ENCODE assay signal across 8 mouse cellular contexts in genomic region chr17:34589681-34590101, GRCm38 (mm10). TPM values are rescaled to one million over a fixed set of nuclear protein-coding genes. Genes with fewer than 3 reads are reported as not detected.
DNase-seq lines count a peak whose midpoint lies in the region; ATAC-seq and TF ChIP-seq lines count a peak whose summit lies in the region.

Gpsm3 (plus strand) TSS chr17:34589806.

- peak; percentile 31 for ATAC-seq in granulocyte monocyte progenitor cell, adult 5-6 weeks (replicated peaks; ENCODE audit: poor library complexity, severe bottlenecking)
- no peak for ATAC-seq in intestine, embryonic 15.5 days
- ATAC-seq in lung, embryonic 14.5 days (ENCODE audit: insufficient read depth) = no peak

- H3K4me3 ChIP-seq in intestine, embryonic 15.5 days (replicated peaks) = peak within 1 kb of the TSS; percentile 88; the same call in 1 of the 2 replicates
- H3K4me3 ChIP-seq in lung, embryonic 14.5 days (ENCODE audit: low read depth, low read length) = peak within 1 kb of the TSS; percentile 14

- H3K36me3 ChIP-seq in intestine, embryonic 15.5 days = no peaks in the 10 kb centered on the region
- peaks cover 9% of the 10 kb centered on the region for H3K36me3 ChIP-seq in lung, embryonic 14.5 days (ENCODE audit: insufficient read depth)

- TF ChIP-seq CTCF in lung, embryonic 14.5 days (IDR thresholded peaks at IDR 0.05; ENCODE audit: low read depth) = no peak

- H3K27ac ChIP-seq in intestine, embryonic 15.5 days = peak within 1 kb of the TSS; percentile 97
- peak within 1 kb of the TSS; percentile 98 for H3K27ac ChIP-seq in lung, embryonic 14.5 days (ENCODE audit: low read depth)

- peaks cover 57% of the 10 kb centered on the region for H3K4me1 ChIP-seq in intestine, embryonic 15.5 days (replicated peaks)
- H3K4me1 ChIP-seq in lung, embryonic 14.5 days (ENCODE audit: insufficient read depth) = peaks cover 48% of the 10 kb centered on the region

- no peaks in the 10 kb centered on the region for H3K27me3 ChIP-seq in intestine, embryonic 15.5 days (replicated peaks)
- no peaks in the 10 kb centered on the region for H3K27me3 ChIP-seq in lung, embryonic 14.5 days (ENCODE audit: insufficient read depth, low read length)

- peak; percentile 54 to 74 for DNase-seq in adrenal gland, adult (ENCODE audit: inconsistent age in 2 of 2, low spot score in 1 of 2)
- DNase-seq in adrenal gland, adult 8-10 months = no peak
- DNase-seq in R1 (ENCODE audit: low read depth, low spot score) = peak; percentile 68
- peak; percentile 72 for DNase-seq in lung, embryonic 14.5 days
- peak; percentile 42 for DNase-seq in retina, embryonic 14.5 days (ENCODE audit: low spot score)
- no peak for DNase-seq in adipocyte (ENCODE audit: low spot score)

- H3K4me2 ChIP-seq in intestine, embryonic 15.5 days (replicated peaks) = peak within 1 kb of the TSS; percentile 82
- H3K4me2 ChIP-seq in lung, embryonic 14.5 days = peak within 1 kb of the TSS; percentile 97

- no peaks in the 10 kb centered on the region for H3K9me3 ChIP-seq in intestine, embryonic 15.5 days
- H3K9me3 ChIP-seq in lung, embryonic 14.5 days (ENCODE audit: low read depth, low read length) = no peaks in the 10 kb centered on the region

- H3K9ac ChIP-seq in intestine, embryonic 15.5 days = peak within 1 kb of the TSS; percentile 17; the same call in 1 of the 2 replicates
- H3K9ac ChIP-seq in lung, embryonic 14.5 days = peak within 1 kb of the TSS; percentile 8; the same call in 1 of the 2 replicates

- WGBS in intestine, embryonic 15.5 days = 11% methylated on average over 7 of the region's 7 CpGs
- 7% methylated on average over 7 of the region's 7 CpGs for WGBS in lung, embryonic 14.5 days

RNA-seq across cellular contexts. Expression of gene Gpsm3, which starts in this region (rescaled TPM):
- 1 to 10 TPM; 4.7 to 7.9 (median 6.4) TPM for total RNA-seq in adrenal gland, adult 8-10 months (2022)
- total RNA-seq in granulocyte monocyte progenitor cell, adult 5-6 weeks (2014; fragmentation: Nextera tagmentation) = 64.1 and 75.3 TPM in 2 replicates
- total RNA-seq in granulocyte monocyte progenitor cell, adult 5-6 weeks (2017) = 11.5 and 23.4 TPM in 2 replicates
- polyA plus RNA-seq in intestine, embryonic 15.5 days (2015; fragmentation: Nextera tagmentation; extraction: Ambion mirVana) = 10.1 TPM in 2 replicates
- polyA plus RNA-seq in lung, embryonic 14.5 days (2014; fragmentation: Nextera tagmentation; extraction: Ambion mirVana) = 13.6 and 14.5 TPM in 2 replicates

Comparison
In these comparisons a context has a peak if more than half of its experiments do, and no peak if none do; other contexts are left out.
1. DNase-seq: peak in adrenal gland, adult (2 of 2), R1 (single experiment), lung, embryonic 14.5 days (single experiment) and retina, embryonic 14.5 days (single experiment); none in adrenal gland, adult 8-10 months (single experiment) and adipocyte (single experiment).